Mouse (Mus musculus) midbrain, embryonic 13.5 days (tissue): ENCODE results near the gene Fam83e. TPM values are rescaled to one million over a fixed set of nuclear protein-coding genes. Genes with fewer than 3 reads are reported as not detected.

Experiments used
- ATAC-seq: fragments of 200-750 bp; cut with Nextera tagmentation; 2 replicates; pipeline ENCODE4 v1.8.0; 2017; ENCODE audit warnings: mild to moderate bottlenecking, moderate TSS enrichment, moderate library complexity
- H3K27ac ChIP-seq: fragments of 300-500 bp; sonication (generic); 2 replicates; pipeline ENCODE4 v1.5.1; 2015; ENCODE audit warnings: inconsistent platforms, mild to moderate bottlenecking, moderate library complexity
- H3K27me3 ChIP-seq: fragments of 300-500 bp; sonication (generic); 2 replicates; pipeline ENCODE4 v1.6.1; 2015; ENCODE audit warnings: mild to moderate bottlenecking, inconsistent platforms
- H3K36me3 ChIP-seq: fragments of 300-500 bp; sonication (generic); 2 replicates; pipeline ENCODE4 v1.6.1; 2015; ENCODE audit warnings: mild to moderate bottlenecking, inconsistent platforms
- H3K4me1 ChIP-seq: fragments of 300-500 bp; sonication (generic); replicated peaks from 2 replicates; pipeline ENCODE4 v1.6.1; 2015; ENCODE audit warnings: inconsistent platforms
- H3K4me2 ChIP-seq: fragments of 300-500 bp; sonication (generic); replicated peaks from 2 replicates; pipeline ENCODE4 v1.6.1; 2015; ENCODE audit warnings: moderate library complexity, mild to moderate bottlenecking, inconsistent platforms
- H3K4me3 ChIP-seq: fragments of 300-500 bp; sonication (generic); replicated peaks from 2 replicates; pipeline ENCODE4 v1.5.1; 2015; ENCODE audit warnings: mild to moderate bottlenecking, inconsistent platforms
- H3K9ac ChIP-seq: fragments of 300-500 bp; sonication (generic); replicated peaks from 2 replicates; pipeline ENCODE4 v1.6.1; 2015; ENCODE audit warnings: mild to moderate bottlenecking, inconsistent platforms
- H3K9me3 ChIP-seq: fragments of 300-500 bp; sonication (generic); 2 replicates; pipeline ENCODE4 v1.6.1; 2016; ENCODE audit warnings: mild to moderate bottlenecking, inconsistent platforms
- WGBS: fragments of 180-500 bp; shearing (Covaris S2); methylation state at CpG from one replicate; pipeline ENCODE4 v1.1.7; 2015; 5-methylcytosine and 5-hydroxymethylcytosine counted together
- polyA plus RNA-seq: library from polyadenylated mRNA; unstranded; fragments of >200 nt; fragmentation: Nextera tagmentation; extraction: Ambion mirVana; gene quantifications from 2 replicates; pipeline ENCODE4 v1.2.1, GENCODE M21; 2015

The Fam83e gene
- 1.0 and 1.3 TPM in 2 replicates for polyA plus RNA-seq

DNA sequence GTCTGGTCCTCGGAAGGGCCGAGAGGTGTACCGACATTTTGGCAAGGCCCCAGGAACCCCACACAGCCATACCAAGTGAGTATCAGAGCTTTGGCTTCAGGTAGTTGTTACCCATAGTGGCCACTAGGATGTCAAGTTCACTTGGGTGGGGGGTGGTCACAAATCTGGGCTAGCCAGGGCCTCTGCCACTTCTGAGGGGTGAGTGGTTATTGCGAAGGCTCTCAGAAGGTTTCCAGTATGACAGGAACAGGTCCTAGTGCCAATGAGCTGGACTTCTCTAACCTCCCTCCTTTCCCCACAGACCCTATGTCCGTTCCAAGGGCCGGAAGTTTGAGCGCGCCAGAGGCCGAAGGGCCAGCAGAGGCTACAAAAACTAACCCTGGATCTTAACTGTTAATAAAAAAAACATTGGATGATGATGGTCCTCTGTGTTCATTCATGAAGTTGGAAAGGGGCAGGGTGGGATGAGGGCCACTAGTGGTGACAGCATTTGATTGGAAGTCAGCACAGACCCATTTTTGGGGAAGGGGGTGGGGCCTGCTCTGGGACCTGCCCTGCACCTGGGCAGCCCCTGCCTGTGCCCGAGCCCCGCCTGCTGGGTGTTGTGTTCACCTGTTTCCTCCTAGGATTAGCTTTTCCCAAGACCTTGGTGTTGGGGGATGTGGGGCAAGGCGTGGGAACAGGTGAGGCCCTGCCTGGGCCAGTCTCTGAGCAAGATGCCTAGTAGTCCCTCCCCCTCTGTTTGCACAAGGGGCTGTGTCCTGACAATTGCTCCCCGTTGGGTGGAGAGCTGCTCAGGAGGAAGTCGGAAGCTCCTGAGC is at the start of gene Fam83e:
Gene Fam83e (plus strand): TSS at position 800 of the 821 bp plus-strand sequence.
- no peaks in the 10 kb centered on the region for H3K9me3 ChIP-seq
- peak within 1 kb of the TSS; percentile 28; the same call in 1 of the 2 replicates for H3K27ac ChIP-seq
- H3K4me1 ChIP-seq: peaks cover 38% of the 10 kb centered on the region
- H3K4me2 ChIP-seq: no peak within 1 kb of the TSS
- 82% methylated on average over 14 of the region's 14 CpGs for WGBS
- no peaks in the 10 kb centered on the region for H3K27me3 ChIP-seq
- no peak within 1 kb of the TSS for H3K4me3 ChIP-seq
- H3K9ac ChIP-seq: peak within 1 kb of the TSS; percentile 91; the same call in 1 of the 2 replicates
- H3K36me3 ChIP-seq: peaks cover 66% of the 10 kb centered on the region
- no peak for ATAC-seq

DNA sequence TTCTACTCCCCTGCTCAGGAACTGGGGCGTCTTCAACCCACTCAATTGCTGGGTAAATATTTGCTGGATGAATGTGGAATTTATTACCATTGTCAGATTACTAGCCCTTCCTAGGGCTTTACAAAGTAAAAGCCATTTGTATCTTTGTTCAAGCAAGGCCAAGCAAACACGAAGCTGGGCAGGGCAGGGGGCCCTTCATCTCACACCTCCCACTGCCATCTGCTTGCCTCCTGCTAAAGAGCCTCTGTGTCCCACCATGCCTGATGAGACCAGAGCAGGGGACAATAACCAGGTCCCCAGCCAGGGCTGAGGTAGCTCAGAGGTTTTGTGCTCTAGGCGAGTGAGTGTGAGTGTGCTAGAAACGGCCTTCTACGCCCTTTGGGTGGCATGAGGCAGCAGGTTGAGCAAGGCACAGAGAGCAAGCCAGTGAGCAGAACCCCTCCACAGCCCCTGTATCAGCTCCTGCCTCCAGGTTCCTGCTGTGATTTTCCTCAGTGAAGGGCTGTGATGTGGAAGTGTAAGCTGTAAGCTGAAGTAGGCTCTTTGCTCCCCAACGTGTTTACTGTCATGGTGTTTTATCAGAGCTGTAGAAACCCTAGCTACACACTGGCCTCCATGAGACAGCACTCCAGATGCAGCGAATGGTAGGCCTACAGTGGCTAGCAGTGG is 43.3 kb upstream of the Fam83e start:
- Histone ChIP-seq H3K4me2 (no peak overlapping the region), H3K9ac (no peak overlapping the region), H3K27ac (no peak overlapping the region), H3K27me3 (no peaks in the 10 kb centered on the region), H3K4me1 (peaks cover 7% of the 10 kb centered on the region; the same call in 1 of the 2 replicates), H3K36me3 (no peaks in the 10 kb centered on the region), H3K9me3 (no peaks in the 10 kb centered on the region), H3K4me3 (no peak overlapping the region)
- ATAC-seq: no peak
- WGBS: 82% methylated on average over 7 of the region's 7 CpGs

DNA sequence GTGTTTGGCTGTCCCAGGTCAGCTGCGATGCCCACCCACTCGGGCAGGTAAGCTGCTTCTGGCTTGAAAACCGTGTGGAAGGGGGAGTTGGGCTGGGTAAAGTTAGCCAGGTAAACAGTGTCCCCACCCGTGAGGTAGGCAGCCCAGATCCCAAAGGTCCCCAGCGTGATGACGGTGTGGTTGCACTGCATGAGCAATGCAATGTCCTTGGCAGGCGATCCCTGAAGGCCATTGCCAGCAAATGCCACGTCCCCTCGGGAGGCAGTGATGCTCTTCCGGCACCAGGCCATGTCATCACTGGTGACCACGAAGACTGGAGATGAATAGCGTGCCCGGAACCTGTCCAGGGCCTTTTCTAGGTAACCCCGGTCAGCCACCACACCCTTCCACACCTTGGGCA is 42.5 kb upstream of the Fam83e start:
- no peak overlapping the region for H3K9ac ChIP-seq
- H3K27ac ChIP-seq: no peak overlapping the region
- H3K36me3 ChIP-seq: no peaks in the 10 kb centered on the region
- no peaks in the 10 kb centered on the region for H3K27me3 ChIP-seq
- whole genome bisulfite sequencing: 94% methylated on average over 14 of the region's 14 CpGs
- no peak overlapping the region for H3K4me3 ChIP-seq
- no peak overlapping the region for H3K4me2 ChIP-seq
- ATAC-seq: no peak
- no peaks in the 10 kb centered on the region for H3K9me3 ChIP-seq
- peaks cover 11% of the 10 kb centered on the region for H3K4me1 ChIP-seq

DNA sequence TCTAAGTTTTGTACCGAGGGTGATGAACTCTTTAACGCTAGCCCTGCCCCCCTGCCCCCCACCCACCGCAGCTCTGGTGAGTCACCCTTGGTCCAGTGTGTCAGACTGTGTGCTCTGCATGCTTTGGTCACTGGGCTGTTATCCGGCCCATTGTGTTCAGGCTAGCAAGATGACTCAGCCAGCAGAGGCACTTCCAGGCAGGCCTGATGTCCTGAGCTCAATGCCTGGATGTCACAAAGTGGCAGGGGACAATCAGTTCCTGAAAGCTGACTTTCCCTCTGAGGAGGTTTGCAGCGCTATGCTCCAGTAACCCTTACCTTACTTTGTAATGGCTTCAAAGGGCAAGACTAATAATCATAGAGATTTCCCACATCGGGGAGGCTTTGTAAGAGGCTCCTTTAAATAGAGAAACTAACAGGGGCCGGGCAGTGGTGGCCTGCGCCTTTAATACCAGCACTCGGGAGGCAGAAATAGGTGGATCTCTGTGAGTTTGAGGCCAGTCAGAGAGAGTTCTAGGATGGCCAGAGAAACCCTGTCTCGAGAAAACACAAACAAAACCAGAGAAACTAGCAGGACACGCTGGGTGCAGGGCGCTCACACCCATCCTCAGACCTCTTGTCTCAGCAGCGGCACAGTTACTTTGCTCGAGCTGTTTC is 40.9 kb upstream of the Fam83e start:
- no peak overlapping the region for H3K4me2 ChIP-seq
- no peaks in the 10 kb centered on the region for H3K9me3 ChIP-seq
- ATAC-seq: no peak
- H3K4me1 ChIP-seq: peaks cover 11% of the 10 kb centered on the region
- H3K27ac ChIP-seq: no peak overlapping the region
- WGBS: 49% methylated on average over 14 of the region's 14 CpGs
- H3K36me3 ChIP-seq: no peaks in the 10 kb centered on the region
- H3K9ac ChIP-seq: no peak overlapping the region
- no peaks in the 10 kb centered on the region for H3K27me3 ChIP-seq
- H3K4me3 ChIP-seq: no peak overlapping the region

DNA sequence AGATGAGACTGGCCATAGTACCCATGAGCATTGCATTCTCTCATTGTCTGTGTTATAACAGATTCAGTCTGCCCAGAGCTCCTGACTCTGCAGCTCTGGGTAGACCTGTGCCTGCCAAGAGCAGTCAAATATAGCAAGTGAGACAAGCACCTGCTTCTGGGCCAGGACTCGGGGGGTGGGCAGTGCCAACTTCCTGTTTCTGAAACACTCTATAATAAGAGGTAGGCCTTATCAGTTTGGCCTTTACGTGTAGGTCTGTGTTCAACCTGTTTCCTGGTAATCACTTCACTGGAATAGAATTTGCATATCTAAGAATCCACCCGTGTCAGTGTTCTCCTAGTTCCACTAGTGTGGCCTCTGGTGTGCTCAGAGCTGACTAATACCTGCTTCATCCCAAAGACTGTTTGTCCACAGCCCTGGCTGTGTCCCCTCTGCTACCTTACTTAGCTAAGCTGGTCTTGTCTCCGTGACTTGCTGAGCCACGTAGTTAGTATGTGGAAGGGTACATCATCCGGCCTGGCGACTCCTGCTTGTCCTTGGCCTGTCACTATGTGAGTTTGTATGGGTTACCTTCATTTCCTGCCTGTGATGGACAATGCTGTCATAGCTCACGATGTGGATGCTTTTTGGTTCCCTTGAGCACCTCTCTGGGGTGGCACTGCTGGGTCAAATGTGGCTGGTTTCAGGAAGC is 39.8 kb upstream of the Fam83e start:
- Histone ChIP-seq H3K9ac (no peak overlapping the region), H3K4me2 (no peak overlapping the region), H3K4me3 (no peak overlapping the region), H3K9me3 (no peaks in the 10 kb centered on the region), H3K4me1 (peaks cover 11% of the 10 kb centered on the region), H3K36me3 (no peaks in the 10 kb centered on the region), H3K27me3 (no peaks in the 10 kb centered on the region), H3K27ac (no peak overlapping the region)
- 86% methylated on average over 8 of the region's 8 CpGs for WGBS
- no peak for ATAC-seq

DNA sequence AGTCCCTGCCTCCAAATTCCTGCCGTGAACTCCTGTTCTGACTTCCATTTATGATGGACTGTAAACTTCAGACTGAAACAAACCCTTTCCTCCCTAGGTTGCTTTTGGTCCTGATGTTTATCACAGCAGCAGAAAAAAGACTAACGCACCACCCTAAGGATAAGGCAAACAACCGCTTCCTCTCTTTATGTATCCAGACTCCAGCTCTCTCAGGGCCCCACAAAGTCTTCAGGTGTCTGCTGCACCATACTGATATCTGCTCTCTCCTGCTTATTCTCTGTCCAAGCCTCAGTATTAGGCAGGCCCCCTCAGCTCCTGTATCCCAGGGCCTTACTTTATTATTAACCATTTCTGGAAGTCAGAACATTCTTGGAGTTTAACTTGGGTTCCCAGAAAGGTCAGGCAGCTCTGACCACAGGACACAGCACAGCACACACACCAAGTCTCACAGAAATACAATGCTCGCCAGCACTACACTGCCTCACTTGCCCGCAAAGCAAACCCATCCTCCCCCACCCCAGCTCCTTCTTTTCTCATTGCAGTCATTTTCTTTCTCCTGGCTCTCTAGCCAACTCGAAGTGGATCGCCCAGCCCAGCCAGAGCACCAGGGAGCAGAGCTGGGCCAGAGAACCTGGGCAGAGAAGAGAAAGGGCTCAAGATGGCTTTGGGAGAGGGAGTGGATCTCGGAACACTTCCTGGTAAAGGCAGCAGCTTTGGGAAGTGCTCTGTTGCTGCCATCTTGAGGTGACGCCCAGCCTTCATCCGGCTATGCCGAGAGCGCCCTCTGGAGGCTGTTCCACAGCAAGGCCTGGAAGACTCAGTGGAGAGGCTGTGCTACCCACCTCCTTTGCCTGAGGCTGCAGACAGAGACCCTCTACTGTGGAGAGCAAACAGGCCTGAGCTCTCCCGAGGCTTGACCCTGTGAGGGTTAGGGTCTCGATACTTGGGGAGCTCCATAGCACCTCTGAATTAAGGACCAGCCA is 38.6 kb upstream of the Fam83e start:
- H3K4me3 ChIP-seq: peak overlapping the region; percentile 11; the same call in 1 of the 2 replicates
- no peaks in the 10 kb centered on the region for H3K27me3 ChIP-seq
- peak overlapping the region; percentile 43 for H3K4me2 ChIP-seq
- peak overlapping the region; percentile 74 for H3K27ac ChIP-seq
- H3K4me1 ChIP-seq: peaks cover 11% of the 10 kb centered on the region
- no peaks in the 10 kb centered on the region for H3K9me3 ChIP-seq
- H3K9ac ChIP-seq: 0 out of 2 replicates have a peak overlapping the region, but pooled peaks have one; percentile 46
- no peaks in the 10 kb centered on the region for H3K36me3 ChIP-seq
- WGBS: 29% methylated on average over 14 of the region's 14 CpGs
- peak; percentile 83 for ATAC-seq

DNA sequence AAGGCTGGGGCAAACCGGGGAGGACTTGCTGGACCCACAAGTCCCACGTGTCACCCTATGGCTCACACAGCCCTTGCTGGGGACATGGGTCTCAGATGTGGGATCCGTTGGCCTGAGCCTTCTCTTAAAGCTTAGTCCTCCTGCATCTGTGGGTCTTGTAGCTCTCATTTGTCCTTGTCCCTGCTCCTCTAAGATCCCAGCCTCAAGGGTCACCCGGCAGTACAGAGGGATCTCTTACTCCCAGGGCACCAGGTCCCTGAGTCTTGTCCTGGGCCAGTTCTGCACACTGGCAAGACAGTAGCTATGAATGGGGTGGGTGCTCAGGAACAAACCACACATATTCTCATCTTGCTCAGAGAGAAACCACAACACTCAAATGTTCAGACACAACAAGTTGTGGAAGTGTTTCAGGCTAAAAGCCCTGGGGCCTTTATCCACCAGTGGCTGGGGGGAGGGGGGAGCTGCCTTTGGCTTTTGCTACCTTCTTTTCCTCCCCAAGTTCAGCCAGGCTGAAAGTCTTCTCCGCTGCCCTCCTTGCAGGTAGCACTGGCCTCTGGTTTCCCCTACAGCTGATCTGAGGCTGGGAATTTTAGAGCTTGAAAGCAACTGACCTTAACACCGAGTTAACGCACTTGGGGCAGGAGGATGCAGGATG is 37.5 kb upstream of the Fam83e start, which contains the start of gene Ntn5:
Gene Ntn5 (plus strand): TSS at position 627 of the 655 bp plus-strand sequence.
- Histone ChIP-seq H3K4me3 (0 out of 2 replicates have a peak within 1 kb of the TSS, but pooled peaks have one; percentile 11), H3K9ac (0 out of 2 replicates have a peak within 1 kb of the TSS, but pooled peaks have one; percentile 46), H3K36me3 (no peaks in the 10 kb centered on the region), H3K4me2 (no peak within 1 kb of the TSS), H3K27ac (peak within 1 kb of the TSS; percentile 74; the same call in 1 of the 2 replicates), H3K27me3 (no peaks in the 10 kb centered on the region), H3K9me3 (no peaks in the 10 kb centered on the region), H3K4me1 (peaks cover 11% of the 10 kb centered on the region)
- no peak for ATAC-seq
- WGBS: 76% methylated on average over 7 of the region's 7 CpGs

DNA sequence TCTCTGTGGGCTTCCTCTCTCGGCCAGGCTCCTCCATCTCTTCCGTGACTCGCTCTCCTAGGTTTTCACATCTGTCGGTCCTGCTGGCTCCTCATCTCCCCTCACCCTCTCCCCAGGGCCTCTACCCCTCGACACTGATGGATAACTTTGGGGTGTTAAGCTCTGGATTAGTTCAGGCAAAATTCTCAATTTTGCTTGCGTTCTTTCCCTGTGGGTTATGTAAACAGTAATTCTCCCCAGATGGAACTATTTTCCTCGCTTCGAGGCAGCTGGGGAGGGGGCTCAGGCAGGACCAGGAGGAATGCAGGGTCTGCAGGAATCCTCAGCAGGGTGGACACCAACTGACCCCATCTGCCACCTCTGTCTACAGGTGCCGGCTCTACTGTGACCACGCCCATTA is 35.2 kb upstream of the Fam83e start:
- H3K9me3 ChIP-seq: no peaks in the 10 kb centered on the region
- no peak overlapping the region for H3K4me2 ChIP-seq
- H3K9ac ChIP-seq: no peak overlapping the region
- H3K4me3 ChIP-seq: no peak overlapping the region
- no peaks in the 10 kb centered on the region for H3K36me3 ChIP-seq
- no peaks in the 10 kb centered on the region for H3K27me3 ChIP-seq
- ATAC-seq: no peak
- H3K4me1 ChIP-seq: peaks cover 11% of the 10 kb centered on the region
- no peak overlapping the region for H3K27ac ChIP-seq
- WGBS: 69% methylated on average over 10 of the region's 10 CpGs

DNA sequence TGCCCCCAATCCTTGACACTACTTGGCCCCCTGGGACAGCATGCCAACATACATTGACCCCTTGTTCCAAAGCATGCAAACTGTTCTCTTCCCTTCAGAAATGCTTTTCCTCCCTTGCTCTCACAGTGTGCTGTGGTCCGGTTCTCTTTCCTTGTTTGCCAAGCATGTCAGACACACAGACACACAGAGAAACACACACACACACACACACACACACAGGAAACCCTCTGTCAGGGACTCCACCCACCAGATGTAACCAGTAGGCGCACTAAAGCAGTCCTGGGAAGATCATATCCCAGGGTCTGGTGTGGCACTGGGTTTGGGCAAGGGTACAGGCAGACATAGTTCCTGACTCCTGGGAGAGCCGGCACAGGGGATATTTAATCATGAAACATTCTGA is 34.2 kb upstream of the Fam83e start:
- peaks cover 11% of the 10 kb centered on the region for H3K4me1 ChIP-seq
- no peaks in the 10 kb centered on the region for H3K27me3 ChIP-seq
- no peak overlapping the region for H3K9ac ChIP-seq
- 74% methylated on average over 3 of the region's 3 CpGs for WGBS
- no peak overlapping the region for H3K27ac ChIP-seq
- H3K4me3 ChIP-seq: no peak overlapping the region
- H3K4me2 ChIP-seq: no peak overlapping the region
- H3K9me3 ChIP-seq: no peaks in the 10 kb centered on the region
- ATAC-seq: no peak
- H3K36me3 ChIP-seq: no peaks in the 10 kb centered on the region

DNA sequence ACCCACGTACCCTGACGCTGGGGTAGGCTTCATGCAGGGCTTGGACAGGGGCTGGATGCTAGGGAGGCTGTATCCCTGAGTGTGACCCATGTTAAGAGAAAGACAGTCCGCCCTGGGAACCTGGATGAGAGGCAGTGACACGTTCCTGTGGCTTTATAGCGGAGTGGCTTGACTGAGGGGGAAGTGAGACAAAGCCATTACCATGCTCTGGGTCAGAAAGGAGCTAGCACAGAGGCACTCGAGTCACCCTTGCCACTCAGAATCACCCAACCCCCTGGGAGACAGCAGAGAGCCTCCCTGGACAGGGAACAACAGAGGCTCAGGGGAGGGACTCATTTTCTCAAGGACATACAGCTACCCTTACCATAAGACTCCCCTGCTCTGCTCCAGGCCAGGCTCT is 31.9 kb upstream of the Fam83e start:
- Histone ChIP-seq H3K27ac (no peak overlapping the region), H3K4me3 (no peak overlapping the region), H3K27me3 (0 out of 2 replicates have a peak, but pooled peaks cover 3% of the 10 kb centered on the region), H3K9me3 (no peaks in the 10 kb centered on the region), H3K9ac (no peak overlapping the region), H3K36me3 (no peaks in the 10 kb centered on the region), H3K4me1 (no peaks in the 10 kb centered on the region), H3K4me2 (no peak overlapping the region)
- WGBS: 66% methylated on average over 6 of the region's 6 CpGs
- ATAC-seq: no peak
